Mouse (Mus musculus) embryonic facial prominence, embryonic 10.5 days (tissue): ENCODE data around the gene Rbbp8nl. TPM values are rescaled to one million over a fixed set of nuclear protein-coding genes. Genes with fewer than 3 reads are reported as not detected.

Experiments
- DNase-seq: peaks from one replicate; pipeline ENCODE4 v3.0.0-alpha.2; 2017; ENCODE audit warnings: low spot score
- H3K27ac ChIP-seq: fragments of 300-500 bp; sonication (generic); replicated peaks from 2 replicates; pipeline ENCODE4 v1.5.1; 2016; ENCODE audit warnings: mild to moderate bottlenecking
- H3K27me3 ChIP-seq: fragments of 300-500 bp; sonication (generic); replicated peaks from 2 replicates; pipeline ENCODE4 v1.6.1; 2016; ENCODE audit warnings: low read depth, mild to moderate bottlenecking; ENCODE audit not compliant: poor library complexity, severe bottlenecking
- H3K36me3 ChIP-seq: fragments of 300-500 bp; sonication (generic); replicated peaks from 2 replicates; pipeline ENCODE4 v1.6.1; 2016; ENCODE audit warnings: mild to moderate bottlenecking, moderate library complexity
- H3K4me1 ChIP-seq: fragments of 300-500 bp; sonication (generic); 2 replicates; pipeline ENCODE4 v1.6.1; 2016
- H3K4me3 ChIP-seq: fragments of 300-500 bp; sonication (generic); 2 replicates; pipeline ENCODE4 v1.5.1; 2016; ENCODE audit warnings: mild to moderate bottlenecking, moderate library complexity
- H3K9me3 ChIP-seq: fragments of 300-500 bp; sonication (generic); 2 replicates; pipeline ENCODE4 v1.6.1; 2016; ENCODE audit warnings: mild to moderate bottlenecking
- WGBS: fragments of 180-500 bp; shearing (Covaris S2); methylation state at CpG from one replicate; pipeline ENCODE4 v1.1.7; 2016; 5-methylcytosine and 5-hydroxymethylcytosine counted together
- polyA plus RNA-seq: library from polyadenylated mRNA; unstranded; fragments of >200 nt; fragmentation: Nextera tagmentation; extraction: Ambion mirVana; gene quantifications from 2 replicates; pipeline ENCODE4 v1.2.1, GENCODE M21; 2016

Rbbp8nl gene
- polyA plus RNA-seq, 1 experiment from 2014 or later: 0.92 TPM

DNA sequence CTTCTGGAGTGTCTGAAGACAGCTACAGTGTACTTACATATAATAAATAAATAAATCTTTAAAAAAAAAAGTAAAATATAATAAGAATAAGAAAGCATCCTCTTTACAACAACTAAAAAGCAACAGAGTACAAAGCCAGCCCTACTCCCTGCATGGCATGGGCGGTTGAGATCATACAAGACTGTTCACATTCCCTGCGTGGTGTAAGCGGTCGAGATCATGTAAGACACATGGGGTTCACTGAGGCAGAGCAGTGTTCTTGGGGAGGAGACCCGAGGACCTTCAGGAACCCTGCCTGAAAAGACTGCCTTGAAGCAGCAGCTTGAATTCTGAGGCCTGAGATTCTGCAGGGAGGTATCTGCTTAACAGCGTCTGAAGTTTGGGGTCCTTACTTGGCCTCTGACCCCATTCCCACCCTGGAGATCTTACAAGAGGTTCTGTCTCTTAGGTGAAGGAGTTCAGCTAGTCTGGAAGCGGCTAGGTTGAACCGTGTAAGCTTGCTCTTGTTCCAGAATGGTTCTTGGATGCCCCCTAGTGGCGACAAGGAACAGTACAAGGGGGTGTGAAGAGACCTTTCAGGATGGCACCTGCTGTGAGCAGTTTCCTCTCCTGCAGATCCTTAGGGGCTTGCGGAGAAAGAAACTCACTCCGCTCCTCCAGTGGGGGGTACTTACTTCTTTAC, 38.6 kb downstream of the Rbbp8nl start:
- WGBS: 31% methylated on average over 11 of the region's 11 CpGs
- DNase-seq: peak; percentile 82
- Histone ChIP-seq H3K4me3 (no peak overlapping the region), H3K36me3 (no peaks in the 10 kb centered on the region), H3K9me3 (no peaks in the 10 kb centered on the region), H3K4me1 (peaks cover 12% of the 10 kb centered on the region), H3K27me3 (no peaks in the 10 kb centered on the region), H3K27ac (peak overlapping the region; percentile 54; the same call in 1 of the 2 replicates)

DNA sequence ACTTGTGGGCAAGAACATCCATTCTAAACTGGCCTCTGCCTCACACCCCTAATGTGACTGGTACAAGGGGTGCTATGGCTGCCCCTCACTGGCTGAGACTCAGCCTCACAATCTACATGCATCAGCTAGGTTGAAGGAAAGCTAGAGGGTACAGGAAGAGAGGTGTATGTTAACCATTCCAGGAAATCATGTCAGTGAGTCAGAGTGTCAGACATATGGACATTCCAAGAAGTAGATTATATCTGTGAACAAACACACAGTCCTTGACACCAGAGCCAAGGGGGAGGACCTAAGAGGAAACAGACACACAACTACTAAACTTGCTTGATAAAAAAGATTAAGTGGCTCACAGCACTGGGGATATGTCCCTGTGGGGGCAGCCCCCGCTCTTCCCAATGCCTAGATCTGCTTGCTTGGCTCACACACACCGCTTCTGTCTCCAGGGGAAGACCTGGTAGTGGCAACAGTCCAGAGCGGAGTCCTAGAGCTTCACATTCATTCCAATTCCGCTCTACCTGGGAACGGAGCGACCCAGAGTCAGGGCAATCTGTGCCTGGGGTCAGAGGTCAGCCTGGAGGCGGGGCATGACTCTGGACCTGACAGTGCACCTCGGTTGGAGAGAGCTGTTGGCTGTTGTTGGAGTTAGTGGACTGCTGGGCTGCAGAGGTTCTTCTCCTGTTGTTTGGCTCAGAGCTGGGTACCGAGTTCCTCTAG, 40.6 kb downstream of the Rbbp8nl start:
- Histone ChIP-seq H3K4me1 (peaks cover 9% of the 10 kb centered on the region; the same call in 1 of the 2 replicates), H3K27me3 (no peaks in the 10 kb centered on the region), H3K27ac (no peak overlapping the region), H3K9me3 (no peaks in the 10 kb centered on the region), H3K4me3 (no peak overlapping the region), H3K36me3 (no peaks in the 10 kb centered on the region)
- DNase-seq: no peak
- 59% methylated on average over 9 of the region's 9 CpGs for WGBS

DNA sequence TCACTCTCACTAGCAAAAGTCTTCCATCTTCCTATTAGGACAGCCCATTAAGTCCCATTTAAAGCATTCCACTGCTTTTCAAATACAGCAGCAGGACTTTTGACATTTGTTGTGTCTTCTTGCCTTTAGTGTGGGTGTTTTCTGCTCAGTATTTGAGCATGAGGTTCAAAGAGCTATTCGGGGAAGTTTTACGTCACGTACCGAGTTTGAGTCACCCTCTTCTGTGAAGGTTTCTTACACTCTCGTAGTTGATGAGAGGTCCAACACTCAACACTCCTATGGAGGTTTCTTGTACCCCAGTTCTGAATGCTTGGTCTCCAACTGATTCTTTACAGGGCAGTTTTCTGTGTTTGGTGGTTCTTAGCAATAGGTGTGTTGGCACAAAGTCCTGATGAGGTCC, 41.8 kb downstream of the Rbbp8nl start:
- 89% methylated on average over 5 of the region's 5 CpGs for WGBS
- Histone ChIP-seq H3K9me3 (no peaks in the 10 kb centered on the region), H3K4me3 (no peak overlapping the region), H3K27ac (no peak overlapping the region), H3K4me1 (peaks cover 9% of the 10 kb centered on the region; the same call in 1 of the 2 replicates), H3K36me3 (no peaks in the 10 kb centered on the region), H3K27me3 (no peaks in the 10 kb centered on the region)
- no peak for DNase-seq

DNA sequence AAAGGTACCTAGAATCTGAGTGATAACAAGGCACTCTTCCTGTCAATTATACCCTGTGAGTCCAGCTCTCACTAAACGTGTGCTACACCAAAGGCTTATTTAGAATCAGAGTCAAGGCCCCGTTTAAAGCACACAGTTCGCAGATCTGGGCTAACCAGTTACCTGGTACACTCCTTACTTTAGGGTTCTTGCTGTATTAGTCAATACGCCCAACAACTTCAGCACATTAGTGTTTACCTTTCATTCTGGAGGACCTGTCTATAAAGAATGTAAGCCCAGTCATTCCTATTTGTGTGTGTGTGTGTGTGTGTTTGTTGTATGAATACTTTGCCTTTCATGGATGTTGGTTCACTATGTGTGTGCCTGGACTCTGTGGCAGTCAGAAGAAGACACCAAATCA, 46.6 kb downstream of the Rbbp8nl start:
- Histone ChIP-seq H3K27me3 (no peaks in the 10 kb centered on the region), H3K9me3 (no peaks in the 10 kb centered on the region), H3K36me3 (no peaks in the 10 kb centered on the region), H3K4me1 (no peaks in the 10 kb centered on the region), H3K27ac (no peak overlapping the region), H3K4me3 (no peak overlapping the region)
- no peak for DNase-seq
- 87% methylated on average over 4 of the region's 4 CpGs for WGBS

DNA sequence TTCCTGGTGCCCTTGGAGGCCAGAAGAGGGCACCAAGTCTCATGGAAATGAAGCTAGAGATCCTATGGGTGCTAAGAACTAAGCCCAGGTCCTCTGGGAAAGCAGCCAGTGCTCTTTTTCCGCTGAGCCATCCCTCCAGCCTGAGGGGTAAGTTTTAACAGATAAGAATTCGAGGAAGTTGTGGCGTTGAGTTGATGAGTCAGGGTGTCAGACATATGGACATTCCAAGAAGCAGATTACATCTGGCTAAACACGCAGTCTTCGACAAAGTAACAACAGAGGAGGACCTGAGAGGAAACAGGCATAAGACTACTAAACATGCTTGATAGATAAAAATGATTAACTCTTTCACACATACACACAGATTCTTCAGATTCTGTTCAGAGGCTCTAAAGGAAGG, 51.1 kb downstream of the Rbbp8nl start:
- Histone ChIP-seq H3K36me3 (no peaks in the 10 kb centered on the region), H3K27ac (no peak overlapping the region), H3K4me1 (peaks cover 19% of the 10 kb centered on the region), H3K27me3 (no peaks in the 10 kb centered on the region), H3K4me3 (no peak overlapping the region), H3K9me3 (no peaks in the 10 kb centered on the region)
- 81% methylated on average over 5 of the region's 5 CpGs for WGBS
- DNase-seq: no peak

DNA sequence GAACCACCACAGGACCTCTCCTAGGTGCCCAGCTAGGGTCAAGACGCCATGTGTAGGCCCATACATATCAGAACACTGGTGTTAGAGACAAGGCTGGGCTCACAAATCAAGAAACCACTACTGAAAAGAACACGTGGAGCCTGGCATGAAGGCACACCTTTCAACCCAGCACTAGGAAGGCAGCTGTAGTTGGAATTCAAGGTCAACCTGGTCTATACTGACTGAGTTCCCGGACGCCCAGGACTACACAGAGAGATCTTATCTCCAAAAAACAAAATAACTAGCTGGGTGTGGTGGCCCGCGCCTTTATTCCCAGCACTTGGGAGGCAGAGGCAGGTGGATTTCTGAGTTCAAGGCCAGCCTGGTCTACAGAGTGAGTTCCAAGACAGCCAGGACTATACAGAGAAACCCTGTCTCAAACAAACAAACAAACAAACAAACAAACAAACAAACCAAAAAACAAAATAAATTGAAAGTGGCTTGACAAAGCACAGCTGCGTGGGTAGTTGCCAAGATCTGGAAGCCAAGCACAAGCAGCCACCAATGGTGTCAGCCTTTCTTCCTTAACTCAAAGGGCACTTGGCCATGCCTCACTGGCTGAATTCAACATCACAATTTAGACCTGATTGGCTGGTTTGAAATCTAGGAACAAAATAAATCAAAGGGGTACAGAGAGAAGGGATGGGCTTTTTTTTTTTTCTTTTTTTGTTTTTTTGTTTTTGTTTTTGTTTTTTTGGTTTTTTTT, 51.9 kb downstream of the Rbbp8nl start:
- WGBS: 90% methylated on average over 7 of the region's 7 CpGs
- Histone ChIP-seq H3K9me3 (no peaks in the 10 kb centered on the region), H3K4me3 (no peak overlapping the region), H3K27me3 (no peaks in the 10 kb centered on the region), H3K27ac (no peak overlapping the region), H3K4me1 (peaks cover 23% of the 10 kb centered on the region), H3K36me3 (no peaks in the 10 kb centered on the region)
- DNase-seq: no peak

DNA sequence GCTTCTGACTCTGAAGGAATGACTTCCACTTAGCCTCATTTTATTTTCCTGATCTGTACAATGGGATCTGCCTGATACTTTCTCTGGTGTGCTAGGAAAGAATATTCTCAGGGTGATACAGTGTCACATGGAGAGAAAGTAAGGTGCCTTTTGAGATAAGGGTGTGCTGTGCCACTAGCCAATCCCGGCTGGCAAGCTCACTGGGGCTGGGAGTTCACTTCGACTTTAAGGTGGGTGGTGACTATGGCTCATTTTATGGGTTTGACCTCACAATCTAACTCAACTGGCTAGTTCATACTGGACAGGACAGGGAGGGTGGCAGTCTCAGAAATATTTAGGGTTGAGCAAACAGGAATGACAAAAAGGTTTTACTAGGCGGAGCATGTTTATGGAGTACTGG, 52.7 kb downstream of the Rbbp8nl start:
- H3K9me3 ChIP-seq: no peaks in the 10 kb centered on the region
- peaks cover 29% of the 10 kb centered on the region for H3K4me1 ChIP-seq
- WGBS: 86% methylated on average over 3 of the region's 3 CpGs
- H3K27me3 ChIP-seq: no peaks in the 10 kb centered on the region
- H3K36me3 ChIP-seq: no peaks in the 10 kb centered on the region
- H3K4me3 ChIP-seq: no peak overlapping the region
- DNase-seq: no peak
- no peak overlapping the region; the same call in 1 of the 2 replicates for H3K27ac ChIP-seq

DNA sequence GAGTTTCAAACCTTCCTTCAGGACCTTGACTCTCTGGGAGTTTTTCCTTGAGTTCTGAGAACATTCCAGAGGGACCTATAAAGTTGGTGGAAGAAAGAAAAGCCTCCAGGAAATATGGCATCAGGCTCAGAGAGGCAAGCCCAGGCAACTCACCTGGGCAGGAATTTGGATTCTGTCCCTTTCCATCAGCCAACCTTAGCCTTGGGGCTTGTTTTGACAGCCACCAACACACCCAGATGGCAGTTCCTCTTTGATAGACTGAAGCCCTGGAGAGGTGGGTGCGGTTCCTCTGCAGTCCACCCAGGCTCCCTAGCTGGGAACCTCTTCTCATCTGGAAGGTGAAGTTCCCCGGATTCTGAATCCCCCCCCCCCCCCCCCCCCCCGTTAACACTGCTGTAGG, 53.2 kb downstream of the Rbbp8nl start:
- no peaks in the 10 kb centered on the region for H3K36me3 ChIP-seq
- H3K9me3 ChIP-seq: no peaks in the 10 kb centered on the region
- WGBS: 51% methylated on average over 3 of the region's 3 CpGs
- no peaks in the 10 kb centered on the region for H3K27me3 ChIP-seq
- H3K4me1 ChIP-seq: peaks cover 33% of the 10 kb centered on the region
- H3K27ac ChIP-seq: peak overlapping the region; percentile 59
- no peak overlapping the region for H3K4me3 ChIP-seq
- DNase-seq: no peak

DNA sequence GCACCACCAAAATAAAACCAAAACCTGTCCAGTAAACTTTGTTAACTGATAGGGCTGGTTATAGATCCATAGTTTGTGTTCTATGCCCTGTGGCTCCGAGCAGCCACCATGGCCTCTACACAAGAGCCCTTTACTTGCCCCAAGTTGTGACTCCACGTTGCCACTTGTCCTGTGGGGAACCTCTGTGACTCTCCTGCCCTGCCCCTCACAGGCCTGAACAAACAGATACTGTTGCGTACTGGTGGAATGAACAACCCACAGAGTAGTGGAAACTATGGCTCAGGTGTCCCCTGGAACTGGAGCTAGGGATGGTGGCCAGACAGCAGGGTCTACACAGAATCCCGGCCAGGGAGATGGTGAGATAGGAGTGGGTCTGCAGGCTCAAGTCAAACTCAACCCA, 53.9 kb downstream of the Rbbp8nl start:
- Histone ChIP-seq H3K9me3 (no peaks in the 10 kb centered on the region), H3K4me3 (no peak overlapping the region), H3K36me3 (no peaks in the 10 kb centered on the region), H3K4me1 (peaks cover 37% of the 10 kb centered on the region), H3K27ac (peak overlapping the region; percentile 59), H3K27me3 (no peaks in the 10 kb centered on the region)
- no peak for DNase-seq
- 88% methylated on average over 4 of the region's 4 CpGs for WGBS

DNA sequence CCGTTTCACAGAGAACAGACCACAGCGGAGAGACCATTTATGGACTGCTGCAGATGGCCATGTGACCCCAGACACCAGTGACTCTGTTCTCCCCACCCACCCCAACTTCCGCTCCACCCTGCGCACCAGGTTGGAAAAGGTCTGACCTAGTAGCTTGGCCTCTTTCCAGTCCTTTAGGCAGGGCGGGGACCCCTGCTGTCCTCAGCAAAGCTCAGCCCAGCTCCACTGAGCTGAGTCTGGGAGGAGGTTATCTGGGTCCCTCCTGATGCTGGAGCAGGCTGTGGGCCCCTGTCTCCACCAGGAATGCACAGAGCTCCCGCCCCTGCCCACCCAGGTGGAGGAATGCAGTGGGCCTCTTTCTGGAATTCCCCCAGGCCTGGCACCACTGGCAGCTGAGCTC, 54.7 kb downstream of the Rbbp8nl start:
- no peaks in the 10 kb centered on the region for H3K27me3 ChIP-seq
- H3K36me3 ChIP-seq: no peaks in the 10 kb centered on the region
- H3K9me3 ChIP-seq: no peaks in the 10 kb centered on the region
- peak overlapping the region; percentile 70 for H3K27ac ChIP-seq
- DNase-seq: peak; percentile 51
- WGBS: 58% methylated on average over 6 of the region's 6 CpGs
- peaks cover 39% of the 10 kb centered on the region for H3K4me1 ChIP-seq
- H3K4me3 ChIP-seq: no peak overlapping the region

DNA sequence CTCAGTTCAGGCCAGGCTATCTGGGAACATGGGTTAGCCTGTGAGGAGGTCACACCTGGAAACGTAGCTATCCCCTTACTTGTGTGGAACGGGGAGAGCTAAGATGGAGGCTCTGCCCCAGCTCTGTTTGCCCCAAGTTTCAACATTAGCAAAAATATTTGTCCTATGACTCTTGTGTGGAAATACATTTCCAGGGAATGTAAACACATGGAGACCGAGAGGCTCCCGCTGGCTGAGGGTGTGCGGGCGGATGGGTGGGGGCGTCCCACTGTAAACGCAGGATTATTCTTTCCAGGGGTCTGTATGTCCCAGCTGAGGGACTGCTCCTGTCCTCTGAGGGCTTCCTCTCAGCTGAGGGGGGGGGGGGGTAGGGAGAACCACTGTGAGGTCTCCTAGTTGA, 55.3 kb downstream of the Rbbp8nl start:
- Histone ChIP-seq H3K27me3 (no peaks in the 10 kb centered on the region), H3K4me1 (peaks cover 39% of the 10 kb centered on the region), H3K27ac (0 out of 2 replicates have a peak overlapping the region, but pooled peaks have one; percentile 70), H3K9me3 (no peaks in the 10 kb centered on the region), H3K4me3 (no peak overlapping the region), H3K36me3 (no peaks in the 10 kb centered on the region)
- WGBS: 93% methylated on average over 8 of the region's 8 CpGs
- no peak for DNase-seq

DNA sequence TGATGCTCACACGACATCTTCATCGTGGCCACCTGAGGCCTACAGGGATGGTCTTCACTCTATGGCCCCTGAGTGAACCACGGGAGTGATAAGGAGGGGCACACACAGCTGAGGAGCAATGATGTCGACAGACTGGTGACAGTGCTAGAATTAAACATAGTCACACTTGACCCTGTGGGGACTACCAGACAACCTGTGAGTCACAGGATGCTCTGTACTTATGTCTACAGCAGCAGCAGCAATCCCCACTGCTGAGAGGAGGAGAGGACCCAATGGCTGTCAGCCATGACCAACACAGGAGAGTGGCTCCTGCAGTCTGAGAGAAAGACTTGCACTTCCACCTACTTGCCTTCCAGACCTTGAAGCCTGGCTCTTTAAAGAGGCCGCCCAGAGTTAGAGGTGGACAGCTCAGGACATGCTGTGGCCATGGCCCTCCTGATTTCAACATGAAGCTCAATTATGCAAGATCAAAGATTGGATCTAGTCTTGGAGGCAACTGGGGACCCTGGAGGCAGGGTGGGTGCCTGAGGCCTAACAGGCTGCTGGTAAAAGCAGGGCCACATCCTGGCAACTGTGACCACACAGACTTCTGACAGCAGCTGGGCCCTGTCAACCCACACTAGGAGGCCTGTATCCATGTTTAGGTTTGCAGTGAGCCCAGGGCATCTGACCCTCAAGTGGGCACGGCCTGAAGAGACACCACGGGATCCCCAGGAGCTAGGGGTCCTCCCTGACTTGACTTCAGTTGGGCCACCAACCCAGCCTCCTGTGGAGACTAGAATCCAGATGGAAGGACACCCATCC, 56.4 kb downstream of the Rbbp8nl start:
- peaks cover 10% of the 10 kb centered on the region for H3K27me3 ChIP-seq
- H3K4me3 ChIP-seq: no peak overlapping the region
- WGBS: 86% methylated on average over 7 of the region's 7 CpGs
- no peaks in the 10 kb centered on the region for H3K9me3 ChIP-seq
- H3K4me1 ChIP-seq: peaks cover 48% of the 10 kb centered on the region
- DNase-seq: no peak
- no peaks in the 10 kb centered on the region for H3K36me3 ChIP-seq
- H3K27ac ChIP-seq: 0 out of 2 replicates have a peak overlapping the region, but pooled peaks have one; percentile 24
